Mouse (Mus musculus) hindbrain, embryonic 15.5 days (tissue): Measurements from ENCODE around the gene Ogdhl. TPM values are rescaled to one million over a fixed set of nuclear protein-coding genes. Genes with fewer than 3 reads are reported as not detected.

Source experiments
- ATAC-seq: fragments of 200-750 bp; cut with Nextera tagmentation; 2 replicates; pipeline ENCODE4 v1.8.0; 2017; ENCODE audit warnings: low read depth, moderate number of reproducible peaks, moderate TSS enrichment; ENCODE audit not compliant: low FRiP score
- H3K27ac ChIP-seq: fragments of 300-500 bp; sonication (generic); replicated peaks from 2 replicates; pipeline ENCODE4 v1.5.1; 2015; ENCODE audit warnings: mild to moderate bottlenecking, inconsistent platforms
- H3K27me3 ChIP-seq: fragments of 300-500 bp; sonication (generic); 2 replicates; pipeline ENCODE4 v1.6.1; 2015; ENCODE audit warnings: control low read depth, inconsistent platforms
- H3K36me3 ChIP-seq: fragments of 300-500 bp; sonication (generic); 2 replicates; pipeline ENCODE4 v1.6.1; 2015; ENCODE audit warnings: control low read depth, inconsistent platforms
- H3K4me1 ChIP-seq: fragments of 300-500 bp; sonication (generic); replicated peaks from 2 replicates; pipeline ENCODE4 v1.6.1; 2015; ENCODE audit warnings: control low read depth, inconsistent platforms
- H3K4me2 ChIP-seq: fragments of 300-500 bp; sonication (generic); 2 replicates; pipeline ENCODE4 v1.6.1; 2015; ENCODE audit warnings: moderate library complexity, mild to moderate bottlenecking, inconsistent platforms
- H3K4me3 ChIP-seq: fragments of 300-500 bp; sonication (generic); 2 replicates; pipeline ENCODE4 v1.5.1; 2015; ENCODE audit warnings: mild to moderate bottlenecking, inconsistent platforms
- H3K9ac ChIP-seq: fragments of 300-500 bp; sonication (generic); 2 replicates; pipeline ENCODE4 v1.6.1; 2015; ENCODE audit warnings: inconsistent platforms
- H3K9me3 ChIP-seq: fragments of 300-500 bp; sonication (generic); 2 replicates; pipeline ENCODE4 v1.6.1; 2016; ENCODE audit warnings: control low read depth, inconsistent platforms
- WGBS: fragments of 180-500 bp; shearing (Covaris S2); methylation state at CpG from one replicate; pipeline ENCODE4 v1.1.7; 2015; 5-methylcytosine and 5-hydroxymethylcytosine counted together
- polyA plus RNA-seq: library from polyadenylated mRNA; unstranded; fragments of >200 nt; fragmentation: Nextera tagmentation; extraction: Ambion mirVana; gene quantifications from 2 replicates; pipeline ENCODE4 v1.2.1, GENCODE M21; 2015

Gene Ogdhl
- polyA plus RNA-seq, 1 experiment from 2014 or later: 23.7 TPM

DNA sequence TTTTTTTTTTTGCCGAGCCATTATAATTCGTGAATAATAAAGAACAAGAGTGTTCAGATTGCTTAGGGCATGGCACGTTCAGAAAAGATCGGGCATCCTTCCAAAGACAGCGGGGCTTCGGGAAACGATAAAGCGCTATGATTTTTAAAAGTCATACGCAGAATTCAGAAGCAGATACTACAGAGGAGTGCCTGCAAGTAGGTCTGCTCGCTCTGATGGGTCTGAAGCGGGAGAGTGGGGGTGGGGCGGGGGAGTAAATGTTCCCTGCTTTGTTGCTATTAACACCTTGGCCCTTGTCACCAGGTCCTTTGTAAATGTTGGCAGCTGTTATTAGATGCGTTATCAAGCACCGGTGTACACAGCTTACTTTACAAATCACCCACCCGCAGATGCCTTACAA, 59.8 kb downstream of the Ogdhl start:
- WGBS: 31% methylated on average over 15 of the region's 15 CpGs
- Histone ChIP-seq H3K36me3 (no peaks in the 10 kb centered on the region), H3K27me3 (no peaks in the 10 kb centered on the region), H3K4me2 (peak overlapping the region; percentile 23; the same call in 1 of the 2 replicates), H3K4me3 (no peak overlapping the region), H3K4me1 (peaks cover 22% of the 10 kb centered on the region), H3K9ac (no peak overlapping the region), H3K9me3 (no peaks in the 10 kb centered on the region), H3K27ac (no peak overlapping the region)
- ATAC-seq: no peak

DNA sequence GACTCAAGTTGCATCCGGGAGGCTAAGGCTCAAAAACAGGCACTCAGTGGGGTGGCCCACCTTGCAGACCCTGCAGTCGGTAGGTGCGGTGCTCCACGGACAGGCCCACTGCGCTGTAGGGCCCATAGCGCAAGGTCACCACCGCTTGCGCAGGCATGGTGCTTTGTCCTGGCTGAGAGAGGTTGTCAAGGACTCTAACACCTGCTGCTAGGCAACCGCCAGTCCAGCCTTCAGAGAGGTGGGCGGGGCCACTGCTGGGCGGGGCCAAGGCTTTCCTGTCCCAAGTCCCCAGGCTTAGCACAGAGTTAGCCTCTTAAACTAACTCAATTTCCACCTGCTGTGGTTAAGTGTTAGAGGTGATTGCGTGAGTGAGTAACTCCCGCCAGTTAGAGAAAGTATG, 66.4 kb downstream of the Ogdhl start, which contains the start of gene 1700024G13Rik:
TSS of gene 1700024G13Rik (minus strand) at position 196 of the 400 bp plus-strand sequence.
- Histone ChIP-seq H3K4me3 (no peak within 1 kb of the TSS), H3K27ac (no peak within 1 kb of the TSS), H3K4me1 (peaks cover 4% of the 10 kb centered on the region; the same call in 1 of the 2 replicates), H3K4me2 (peak within 1 kb of the TSS; percentile 40), H3K9ac (no peak within 1 kb of the TSS), H3K36me3 (no peaks in the 10 kb centered on the region), H3K27me3 (no peaks in the 10 kb centered on the region), H3K9me3 (no peaks in the 10 kb centered on the region)
- 3% methylated on average over 13 of the region's 13 CpGs for WGBS
- no peak for ATAC-seq

Other genes with a start within 250 kb of the Ogdhl start
- 20.8 and 22.2 TPM in 2 replicates for gene Oxnad1, start 236.6 kb upstream of the Ogdhl start, polyA plus RNA-seq
- 71.2 and 73.0 TPM in 2 replicates for gene Dph3, start 236.3 kb upstream of the Ogdhl start, polyA plus RNA-seq
- gene Msmb, start 180.0 kb upstream of the Ogdhl start, polyA plus RNA-seq: not detected in 2 replicates
- gene Ncoa4, start 162.2 kb upstream of the Ogdhl start, polyA plus RNA-seq: 95.6 and 103 TPM in 2 replicates
- 225 and 227 TPM in 2 replicates for gene Timm23, start 120.1 kb upstream of the Ogdhl start, polyA plus RNA-seq
- 31.0 and 34.6 TPM in 2 replicates for gene Parg, start 120.1 kb upstream of the Ogdhl start, polyA plus RNA-seq
- gene 1700024G13Rik, start 66.4 kb downstream of the Ogdhl start, polyA plus RNA-seq: 0.33 and 0.61 TPM in 2 replicates
- 18.5 and 19.4 TPM in 2 replicates for gene Slc18a3, start 142.8 kb downstream of the Ogdhl start, polyA plus RNA-seq
- gene Chat, start 144.0 kb downstream of the Ogdhl start, polyA plus RNA-seq: 3.0 TPM in 2 replicates
- gene Ercc6, start 191.5 kb downstream of the Ogdhl start, polyA plus RNA-seq: 22.9 and 27.5 TPM in 2 replicates